ENCODE assay signal across 9 mouse cellular contexts in the genomic region with DNA sequence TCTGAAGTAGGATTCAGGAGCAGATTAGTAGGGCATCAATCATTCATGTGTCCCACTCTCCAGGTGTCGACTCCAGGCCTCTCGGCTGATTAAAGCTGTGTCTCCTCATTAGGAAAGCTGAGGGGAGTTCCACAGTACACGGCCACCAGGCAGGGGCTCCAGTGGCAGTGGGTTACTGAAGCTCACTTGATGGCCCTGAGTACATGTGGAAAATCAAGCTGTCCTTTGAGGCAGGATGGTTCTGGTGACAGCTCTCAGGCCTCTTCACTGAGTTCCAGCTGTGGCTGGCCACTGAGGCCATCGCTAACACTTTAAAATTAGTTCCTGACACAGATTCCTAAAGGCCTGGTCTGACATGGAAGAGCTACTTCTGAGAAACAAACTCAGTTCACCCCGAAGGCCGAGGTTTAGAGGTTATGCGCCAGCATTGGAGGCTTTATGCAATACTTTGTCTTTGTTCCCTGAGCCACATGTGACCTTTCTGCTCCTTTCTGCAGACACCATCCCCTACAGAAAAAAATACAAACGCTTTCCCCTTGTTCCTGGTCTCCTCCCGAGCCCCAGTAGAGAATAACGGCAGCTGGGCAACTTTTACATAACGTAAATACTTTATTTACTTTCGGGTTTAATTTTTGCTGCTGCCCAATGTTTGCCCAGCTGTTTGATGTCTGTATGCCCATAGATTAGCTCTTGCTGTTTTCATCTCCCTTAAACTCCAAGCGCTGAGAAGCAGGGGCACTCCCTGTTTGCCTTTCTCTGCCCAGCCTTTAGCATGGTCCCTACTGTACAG.
DNase-seq lines count a peak whose midpoint lies in the region; ATAC-seq and TF ChIP-seq lines count a peak whose summit lies in the region.
"Had no signal": no experiment of that assay in that cellular context is flagged by ENCODE, and none has a peak within 500 bp of the region (broad histone marks: within the 10 kb centered on the region; RNA-seq: fewer than 3 reads in every experiment).

No protein-coding gene starts in this region.

- 21% methylated on average over 13 of the region's 13 CpGs for WGBS in hindbrain, embryonic 10.5 days
- 26% methylated on average over 13 of the region's 13 CpGs for WGBS in hindbrain, embryonic 14.5 days
- 15% methylated on average over 13 of the region's 13 CpGs for WGBS in limb, embryonic 11.5 days

- H3K9ac ChIP-seq in hindbrain, embryonic 14.5 days: no peak overlapping the region
- 0 out of 2 replicates have a peak overlapping the region, but pooled peaks have one; percentile 27 for H3K9ac ChIP-seq in limb, embryonic 11.5 days (ENCODE audit: low read length)
- H3K9ac ChIP-seq: liver, embryonic 14.5 days had no signal

- H3K4me2 ChIP-seq in hindbrain, embryonic 14.5 days (replicated peaks): no peak overlapping the region
- H3K4me2 ChIP-seq in limb, embryonic 11.5 days (ENCODE audit: low read depth, severe bottlenecking): no peak overlapping the region

- ATAC-seq in hindbrain, embryonic 14.5 days (ENCODE audit: low FRiP score): no peak
- ATAC-seq in limb, embryonic 11.5 days (ENCODE audit: insufficient number of reproducible peaks, low FRiP score, low TSS enrichment, low read depth): no peak

- peaks cover 44% of the 10 kb centered on the region for H3K4me1 ChIP-seq in hindbrain, embryonic 10.5 days (replicated peaks)
- 0 out of 2 replicates have a peak, but pooled peaks cover 3% of the 10 kb centered on the region for H3K4me1 ChIP-seq in hindbrain, embryonic 14.5 days (replicated peaks; ENCODE audit: control insufficient read depth, insufficient read depth, low read length)
- H3K4me1 ChIP-seq in testis, adult 2 months (ENCODE audit: control insufficient read depth, insufficient read depth, low read length): peaks cover under 1% of the 10 kb centered on the region; the same call in 1 of the 2 replicates
- H3K4me1 ChIP-seq in limb, embryonic 11.5 days (ENCODE audit: control insufficient read depth, insufficient read depth, low read length): peaks cover 6% of the 10 kb centered on the region; the same call in 1 of the 2 replicates

- peak; percentile 42 for DNase-seq in hindbrain, embryonic 10.5 days (ENCODE audit: low spot score)
- no peak for DNase-seq in hindbrain, embryonic 14.5 days (ENCODE audit: low spot score)
- no peak for DNase-seq in testis, postnatal 10 days (ENCODE audit: low spot score)
- peak; percentile 40 for DNase-seq in limb, embryonic 11.5 days (ENCODE audit: low spot score)
- DNase-seq in left cerebral cortex, adult 2 months (ENCODE audit: extremely low spot score in 1 of 2, low spot score in 2 of 2): no peak
- DNase-seq in right cerebral cortex, postnatal 4 days: no peak
- no peak for DNase-seq in spleen, adult 18-20 months

- H3K36me3 ChIP-seq in hindbrain, embryonic 10.5 days: no peaks in the 10 kb centered on the region
- no peaks in the 10 kb centered on the region for H3K36me3 ChIP-seq in hindbrain, embryonic 14.5 days (replicated peaks; ENCODE audit: control insufficient read depth, insufficient read depth)
- H3K36me3 ChIP-seq in testis, adult 2 months (ENCODE audit: control insufficient read depth, insufficient read depth, low read length): no peaks in the 10 kb centered on the region
- no peaks in the 10 kb centered on the region for H3K36me3 ChIP-seq in limb, embryonic 11.5 days (ENCODE audit: control insufficient read depth, insufficient read depth, low read length)

- peak overlapping the region; percentile 71 for H3K27ac ChIP-seq in hindbrain, embryonic 10.5 days
- H3K27ac ChIP-seq in hindbrain, embryonic 14.5 days: no peak overlapping the region
- 0 out of 2 replicates have a peak overlapping the region, but pooled peaks have one; percentile 21 for H3K27ac ChIP-seq in testis, adult 2 months (ENCODE audit: control insufficient read depth, insufficient read depth, low read depth, low read length)
- H3K27ac ChIP-seq in limb, embryonic 11.5 days (replicated peaks; ENCODE audit: low read depth, low read length): 0 out of 2 replicates have a peak overlapping the region, but pooled peaks have one; percentile 37
- H3K27ac ChIP-seq in left cerebral cortex, adult 2 months: no peak overlapping the region
- H3K27ac ChIP-seq: liver, embryonic 14.5 days had no signal

- H3K4me3 ChIP-seq in hindbrain, embryonic 10.5 days: no peak overlapping the region
- no peak overlapping the region for H3K4me3 ChIP-seq in hindbrain, embryonic 14.5 days (replicated peaks; ENCODE audit: low read length)
- H3K4me3 ChIP-seq in testis, adult 2 months (ENCODE audit: control insufficient read depth, low read depth, low read length): no peak overlapping the region
- no peak overlapping the region for H3K4me3 ChIP-seq in limb, embryonic 11.5 days (ENCODE audit: low read depth, low read length)
- no peak overlapping the region for H3K4me3 ChIP-seq in left cerebral cortex, adult 2 months

- no peaks in the 10 kb centered on the region for H3K9me3 ChIP-seq in hindbrain, embryonic 10.5 days
- H3K9me3 ChIP-seq in hindbrain, embryonic 14.5 days (ENCODE audit: control insufficient read depth, low read length): no peaks in the 10 kb centered on the region
- no peaks in the 10 kb centered on the region for H3K9me3 ChIP-seq in limb, embryonic 11.5 days (ENCODE audit: control insufficient read depth, low read length)

- TF ChIP-seq POLR2A in testis, adult 2 months (IDR thresholded peaks at IDR 0.05; ENCODE audit: control insufficient read depth, low read depth, low read length): no peak

- intact Hi-C loops in left cerebral cortex, adult 2 months (cut with DNase I): no loop called here

- H3K27me3 ChIP-seq in hindbrain, embryonic 10.5 days (ENCODE audit: insufficient read depth, poor library complexity, severe bottlenecking): no peaks in the 10 kb centered on the region
- H3K27me3 ChIP-seq in hindbrain, embryonic 14.5 days (ENCODE audit: control insufficient read depth, insufficient read depth, low read length): no peaks in the 10 kb centered on the region
- no peaks in the 10 kb centered on the region for H3K27me3 ChIP-seq in testis, adult 2 months (ENCODE audit: control insufficient read depth, insufficient read depth, low read length)
- H3K27me3 ChIP-seq in limb, embryonic 11.5 days (ENCODE audit: control insufficient read depth, insufficient read depth, low read length): no peaks in the 10 kb centered on the region

- TF ChIP-seq CTCF in testis, adult 2 months (IDR thresholded peaks at IDR 0.05; ENCODE audit: control insufficient read depth, insufficient read depth, insufficient replicate concordance, low read depth, low read length): no peak
- no peak for TF ChIP-seq CTCF in left cerebral cortex, adult 2 months (IDR thresholded peaks at IDR 0.05)

Comparison
In these comparisons a context has a peak if more than half of its experiments do, and no peak if none do; other contexts are left out.
1. DNase-seq: peak in hindbrain, embryonic 10.5 days (single experiment) and limb, embryonic 11.5 days (single experiment); none in hindbrain, embryonic 14.5 days (single experiment), testis, postnatal 10 days (single experiment), left cerebral cortex, adult 2 months (0 of 2), right cerebral cortex, postnatal 4 days (single experiment) and spleen, adult 18-20 months (0 of 2).
2. H3K27ac ChIP-seq: peak in hindbrain, embryonic 10.5 days (single experiment), testis, adult 2 months (single experiment) and limb, embryonic 11.5 days (single experiment); none in hindbrain, embryonic 14.5 days (single experiment) and left cerebral cortex, adult 2 months (single experiment).